Mouse (Mus musculus) left cerebral cortex, adult 11 months (tissue): ENCODE results near the gene Crocc2.

ENCODE experiments used
- DNase-seq: peaks from one replicate; pipeline ENCODE4 v3.0.0; 2022; ENCODE audit warnings: low spot score

Gene Crocc2

DNA sequence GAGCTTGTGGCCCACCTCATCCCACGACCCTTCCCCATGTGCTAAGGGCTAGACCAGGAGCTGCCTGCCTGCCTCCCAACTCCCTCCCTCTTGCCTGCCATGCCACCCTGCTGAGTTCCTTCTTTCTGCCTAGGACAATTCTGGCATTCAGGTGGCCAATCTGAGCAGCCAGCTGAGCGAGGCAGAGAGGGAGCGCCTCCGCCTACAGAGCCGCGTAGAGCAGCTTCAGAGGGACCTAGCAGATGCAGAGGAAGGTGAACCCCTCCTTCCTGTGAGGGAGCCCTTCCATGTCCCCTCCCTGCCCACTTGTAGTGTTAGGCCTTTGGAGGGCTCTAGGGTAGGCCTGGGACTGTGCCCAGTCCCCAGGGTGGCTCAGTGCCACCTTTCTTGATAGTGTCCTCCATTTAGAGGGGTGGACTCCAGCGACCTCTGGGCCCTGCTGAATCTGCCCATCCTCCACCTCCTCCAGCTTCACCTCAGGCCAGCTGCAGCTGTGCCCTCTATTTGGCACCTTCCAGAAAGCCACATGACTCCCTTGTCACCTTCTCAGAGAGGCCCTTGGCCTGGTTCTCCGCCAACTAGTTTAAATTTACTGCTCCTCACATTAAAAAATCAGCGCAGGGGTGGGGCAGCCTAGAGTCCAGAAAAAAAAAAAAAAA lies 48.4 kb downstream of the Crocc2 start:
- no peak for DNase-seq

DNA sequence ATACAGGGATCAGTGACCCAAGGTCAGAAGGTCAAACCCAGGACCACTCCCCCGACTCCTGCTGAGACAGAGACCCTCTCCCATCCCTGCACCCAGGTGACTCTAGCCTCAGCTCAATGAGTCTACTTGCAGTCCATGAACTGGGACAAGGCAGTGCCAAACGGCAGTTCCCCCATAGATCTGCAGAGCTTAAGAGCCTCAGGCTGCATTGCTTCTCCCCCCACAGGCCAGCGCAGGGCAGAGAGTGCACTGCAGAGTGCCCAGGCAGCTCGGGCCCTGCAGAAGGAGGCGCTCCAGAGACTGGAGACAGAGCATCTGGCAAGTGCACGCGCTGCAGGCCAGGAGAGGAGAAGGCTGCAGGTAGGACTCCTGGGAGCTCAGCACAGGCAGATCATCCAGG lies 49.0 kb downstream of the Crocc2 start:
- no peak for DNase-seq

DNA sequence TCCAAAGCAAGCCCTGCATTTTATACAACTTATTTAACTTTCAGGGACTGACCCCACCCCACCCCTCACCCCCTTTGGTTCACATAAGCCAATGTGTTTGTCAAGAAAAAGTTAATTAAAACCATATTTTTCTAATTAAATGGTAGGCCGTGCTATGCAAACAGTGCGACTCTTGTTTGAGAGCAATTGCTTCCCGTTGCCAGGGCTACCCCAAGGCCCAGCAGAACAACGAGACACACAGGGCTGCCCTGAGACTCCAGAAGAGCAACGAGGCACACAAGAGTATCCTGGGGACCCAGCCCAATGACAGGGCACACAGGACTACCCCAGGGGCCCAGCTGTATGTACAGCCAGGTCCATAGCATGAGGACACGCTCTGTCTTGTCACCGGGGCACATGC lies 52.3 kb downstream of the Crocc2 start:
- DNase-seq = no peak

DNA sequence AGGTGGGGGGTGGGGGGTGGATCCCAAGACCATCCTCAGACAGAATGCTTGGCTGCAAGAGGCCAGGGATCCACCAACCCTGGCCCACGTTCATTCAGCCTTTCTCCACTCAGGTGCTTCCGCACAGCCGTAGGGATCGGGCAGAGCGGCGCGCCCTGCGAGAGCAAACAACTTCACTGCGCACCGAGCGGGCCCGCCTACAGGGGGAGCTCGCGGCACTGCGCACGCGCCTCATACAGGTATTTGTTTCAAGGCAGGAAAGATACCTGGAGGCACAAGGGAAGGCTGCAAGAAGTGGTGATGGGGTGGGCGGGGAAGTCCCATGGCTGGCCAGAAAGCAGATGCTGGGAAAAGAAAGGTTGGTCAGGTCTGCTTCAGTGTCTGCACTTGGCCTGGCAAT lies 55.4 kb downstream of the Crocc2 start:
- no peak for DNase-seq

DNA sequence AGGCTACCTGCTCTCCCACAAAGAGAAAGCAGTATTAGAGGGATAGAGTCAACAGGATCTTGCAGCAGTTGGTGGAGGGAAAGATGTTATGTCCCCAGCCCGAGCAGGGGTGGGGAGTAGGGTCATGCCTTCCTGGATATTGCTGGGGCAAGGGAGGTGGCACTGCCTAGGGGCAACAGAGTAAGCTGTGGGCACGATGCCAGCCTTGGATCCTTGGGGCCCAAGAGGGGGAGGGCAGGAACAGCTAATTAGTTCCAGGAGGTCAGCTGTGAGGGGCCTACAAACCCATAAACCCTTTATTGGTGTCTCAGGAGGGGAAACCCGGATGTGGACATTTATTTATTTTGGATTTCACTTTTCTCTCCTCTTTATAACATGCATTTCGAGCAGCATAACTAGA lies 56.7 kb downstream of the Crocc2 start:
- no peak for DNase-seq

DNA sequence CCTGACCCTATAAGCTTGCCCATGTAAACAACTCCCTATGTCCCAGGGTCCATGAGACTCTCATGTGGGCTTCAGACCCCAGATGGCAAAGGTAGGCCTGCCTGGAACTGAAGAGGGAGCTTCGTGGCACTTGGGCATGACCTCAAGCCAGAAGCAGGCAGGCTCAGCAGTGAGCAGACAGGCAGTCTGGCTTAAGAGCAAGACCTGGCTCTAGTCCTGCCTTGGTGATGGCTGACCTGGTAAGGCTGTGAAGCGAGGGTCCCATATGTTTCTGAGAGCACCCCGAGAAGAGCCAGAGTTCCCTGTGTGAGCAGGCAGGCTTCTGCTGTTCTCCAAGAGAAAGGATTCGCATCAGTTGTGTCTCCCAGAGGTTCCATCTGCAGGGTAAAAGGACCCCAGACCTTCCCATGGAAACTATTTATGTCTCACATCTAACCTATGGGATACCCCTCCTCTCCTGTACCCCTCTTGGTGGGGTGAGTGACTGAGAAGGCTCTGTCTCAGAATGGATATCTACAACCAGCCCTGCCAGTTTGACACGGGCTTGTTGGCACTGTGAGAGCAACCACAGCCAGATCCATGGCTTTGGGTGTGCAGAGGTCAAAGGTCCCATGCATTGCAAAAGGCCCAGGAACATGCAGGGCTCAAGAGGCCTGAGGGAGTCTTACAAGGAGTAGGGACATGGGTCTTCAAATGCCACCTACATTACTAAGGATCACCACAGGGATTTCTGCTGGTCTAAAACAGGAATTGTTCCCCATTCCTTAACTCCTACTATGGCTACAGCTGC lies 57.4 kb downstream of the Crocc2 start:
- no peak for DNase-seq

DNA sequence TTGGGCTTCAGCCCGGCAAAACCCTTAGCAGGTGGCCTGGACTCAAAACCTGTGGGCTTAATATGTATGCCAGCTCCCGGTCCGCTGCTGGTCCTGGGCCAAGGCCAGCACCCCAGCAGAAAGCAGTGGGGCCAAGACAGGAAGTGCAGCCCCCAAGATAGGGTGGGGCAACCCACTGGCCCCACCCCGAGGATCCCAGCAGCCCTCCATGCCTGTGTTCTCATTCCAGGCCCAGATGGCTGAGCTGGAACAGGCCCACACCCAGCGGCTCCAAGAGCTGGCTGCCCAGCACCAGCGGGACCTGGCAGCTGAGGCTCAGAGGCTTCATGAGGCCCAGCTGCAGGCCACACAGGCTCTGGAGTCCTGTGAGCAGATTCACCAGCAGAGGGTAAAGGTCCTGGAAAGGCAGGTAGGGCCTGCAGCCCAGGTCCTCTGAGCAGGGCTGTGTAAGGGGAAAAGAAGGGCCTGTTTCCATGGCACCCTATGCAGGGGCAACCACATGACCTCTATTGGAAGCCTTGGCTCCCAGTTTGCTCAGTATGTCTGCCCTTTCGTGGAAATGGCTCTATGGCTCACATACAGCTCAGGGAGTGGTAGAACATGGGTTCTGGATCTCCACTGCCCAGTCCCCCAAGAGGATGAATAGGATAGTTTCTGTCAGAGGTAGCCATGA lies 58.9 kb downstream of the Crocc2 start:
- no peak for DNase-seq

DNA sequence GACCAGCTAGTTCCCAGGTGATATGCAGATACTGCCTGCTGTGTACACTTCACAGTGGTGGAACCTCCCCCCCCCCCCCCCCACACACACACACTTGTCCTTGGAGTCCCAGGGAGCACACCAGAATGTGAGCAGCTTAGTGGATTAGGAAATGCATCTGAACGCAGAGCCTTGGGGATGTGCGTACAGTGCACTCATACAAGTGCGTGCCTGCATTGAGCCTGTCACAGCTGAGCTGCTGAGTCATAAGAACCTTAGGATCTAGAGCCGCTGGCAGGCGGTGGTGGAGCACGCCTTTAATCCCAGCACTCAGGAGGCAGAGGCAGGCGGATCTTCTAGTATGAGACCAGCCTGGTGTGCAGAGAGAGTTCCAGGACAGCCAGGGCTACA lies 59.4 kb downstream of the Crocc2 start:
- DNase-seq = no peak

DNA sequence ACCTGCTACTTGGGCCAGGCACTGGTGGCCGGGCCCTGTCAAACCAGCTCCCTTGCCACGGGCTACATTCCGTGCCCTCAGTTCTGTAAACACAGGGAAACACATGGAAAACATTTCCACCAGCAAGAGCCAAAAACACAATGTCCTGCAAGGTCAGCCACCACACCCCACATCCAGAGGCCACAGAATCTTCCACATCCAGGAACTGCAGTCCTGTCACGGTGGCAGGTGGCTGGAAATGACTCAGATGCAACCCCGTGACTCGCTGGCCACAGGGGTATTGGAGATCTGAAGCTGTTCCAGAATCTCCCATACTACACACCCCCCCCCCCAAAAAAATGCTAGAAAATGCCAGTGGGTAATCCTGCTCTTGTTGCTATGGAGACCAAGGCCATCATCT lies 60.7 kb downstream of the Crocc2 start:
- DNase-seq = no peak

DNA sequence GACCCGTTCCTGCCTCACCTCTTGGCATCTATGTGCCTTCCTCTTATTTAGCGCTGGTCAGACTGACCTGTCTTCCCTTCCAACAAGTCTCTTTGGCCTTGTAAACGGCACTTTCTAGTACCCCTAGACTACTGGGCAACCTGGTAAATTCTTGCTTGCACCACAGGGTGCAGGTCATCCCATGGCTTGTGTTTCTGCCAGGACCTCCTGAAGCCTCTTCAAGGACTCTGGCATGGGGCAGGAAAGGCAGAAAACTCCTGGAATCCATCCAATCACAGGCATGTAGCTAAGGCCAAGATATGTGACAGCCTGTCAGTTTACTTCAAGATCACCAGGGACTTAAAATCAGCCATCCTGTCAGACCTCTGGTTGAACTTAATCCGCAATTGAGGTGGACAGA lies 61.1 kb downstream of the Crocc2 start:
- no peak for DNase-seq

DNA sequence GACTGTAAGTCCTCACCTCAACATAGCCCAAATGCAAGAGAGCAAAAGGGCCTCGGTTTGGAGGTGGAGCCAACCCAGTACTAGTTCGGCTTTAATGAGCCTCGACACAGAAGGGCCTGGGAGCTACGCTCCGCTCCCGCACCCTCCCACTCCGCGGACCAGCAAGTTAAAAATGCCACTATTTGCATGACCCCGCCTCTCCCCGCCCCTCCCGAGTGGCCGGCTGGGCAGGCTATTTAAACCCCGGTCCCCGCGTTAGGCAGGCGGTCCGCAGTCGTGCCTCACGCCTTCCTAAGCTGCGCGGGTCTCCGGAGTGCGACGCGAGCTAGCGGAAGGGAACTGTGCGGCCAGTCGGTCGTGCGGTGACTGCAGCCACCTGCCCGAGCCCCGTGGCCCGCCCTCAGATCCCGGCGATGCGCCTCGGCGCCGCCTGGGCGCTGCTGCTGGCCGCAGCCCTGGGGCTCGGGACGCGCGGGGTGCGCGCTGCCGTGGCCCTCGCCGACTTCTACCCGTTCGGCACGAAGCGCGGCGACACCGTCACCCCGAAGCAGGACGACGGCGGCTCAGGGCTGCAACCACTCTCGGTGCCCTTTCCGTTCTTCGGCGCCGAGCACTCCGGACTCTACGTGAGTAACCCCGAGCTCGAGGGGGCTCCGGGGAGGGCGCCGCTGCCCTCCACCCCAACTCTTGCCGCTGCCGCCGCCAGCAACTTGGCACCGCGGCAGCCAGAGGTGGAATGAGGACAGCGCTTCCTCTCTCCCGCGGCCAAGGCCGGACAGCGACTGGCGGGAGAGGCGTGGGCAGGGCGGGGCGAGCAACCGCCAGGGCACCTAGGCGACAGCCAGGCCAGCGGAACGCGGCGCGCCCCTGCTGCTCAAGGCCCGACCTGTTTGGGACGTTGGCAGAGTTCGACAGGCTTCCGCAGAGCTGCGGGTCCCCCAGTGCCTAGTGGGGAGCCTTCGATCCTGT lies 67.3 kb downstream of the Crocc2 start, which contains the start of gene Sned1:
Gene Sned1, plus strand, starts transcription at position 266 of the 969 bp plus-strand sequence.
- DNase-seq = peak; percentile 44

DNA sequence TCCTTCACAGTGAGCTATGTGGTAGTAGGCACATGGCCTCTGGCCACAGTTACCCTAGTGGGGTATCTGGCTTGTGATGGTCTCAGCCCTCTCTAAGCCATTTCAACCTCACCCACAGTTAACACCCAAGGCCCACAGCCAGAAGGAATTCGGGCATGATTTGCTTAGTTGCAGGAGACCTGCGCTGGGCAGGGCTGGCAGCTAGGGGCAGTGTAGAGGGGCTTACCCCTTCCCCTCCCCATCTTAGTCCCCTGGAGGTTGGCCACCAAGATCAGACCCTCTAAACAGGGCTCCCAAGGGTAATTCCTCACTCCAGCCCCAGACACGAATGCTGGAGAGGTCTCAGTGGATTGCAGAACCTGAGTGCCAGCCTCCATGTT lies 68.0 kb downstream of the Crocc2 start:
- DNase-seq = no peak

DNA sequence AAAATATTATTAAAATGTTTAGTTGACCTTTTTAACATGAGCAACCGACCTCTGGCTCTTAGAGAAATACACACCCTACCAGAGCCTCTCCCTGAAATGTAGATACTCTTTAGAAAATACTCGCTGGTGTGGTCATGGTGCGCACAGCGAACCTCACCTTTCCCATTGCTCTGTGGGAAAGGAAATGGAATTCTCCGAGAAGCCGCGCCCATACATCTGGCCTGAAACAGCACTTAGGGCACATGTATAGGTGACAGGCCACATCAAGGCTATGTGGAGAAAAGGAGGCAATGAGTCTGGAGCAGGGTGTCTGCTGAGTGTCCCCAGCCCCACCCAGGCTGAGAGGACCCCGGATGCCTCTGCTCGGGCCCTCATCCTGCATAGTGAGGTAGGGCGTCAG lies 69.2 kb downstream of the Crocc2 start:
- no peak for DNase-seq

DNA sequence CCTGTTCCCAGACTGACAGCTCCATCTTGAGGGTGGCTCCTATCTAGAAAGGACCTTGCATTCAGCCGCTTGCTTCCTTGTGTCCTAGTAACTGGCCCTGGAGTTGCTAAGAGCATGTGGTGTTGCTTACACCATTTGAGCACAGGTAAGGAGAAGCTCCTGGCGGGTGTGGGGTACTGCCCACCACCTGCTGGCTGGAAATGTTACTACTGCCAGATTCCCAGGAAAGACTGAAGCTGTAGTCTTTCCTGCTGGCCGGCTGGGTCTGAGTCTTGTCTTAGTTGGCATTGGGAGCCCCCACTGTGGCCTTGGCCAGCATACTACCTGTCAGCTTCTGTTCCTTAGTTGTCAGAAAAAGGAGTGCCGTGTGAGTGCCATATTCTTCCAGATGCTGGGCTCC lies 69.7 kb downstream of the Crocc2 start:
- no peak for DNase-seq

DNA sequence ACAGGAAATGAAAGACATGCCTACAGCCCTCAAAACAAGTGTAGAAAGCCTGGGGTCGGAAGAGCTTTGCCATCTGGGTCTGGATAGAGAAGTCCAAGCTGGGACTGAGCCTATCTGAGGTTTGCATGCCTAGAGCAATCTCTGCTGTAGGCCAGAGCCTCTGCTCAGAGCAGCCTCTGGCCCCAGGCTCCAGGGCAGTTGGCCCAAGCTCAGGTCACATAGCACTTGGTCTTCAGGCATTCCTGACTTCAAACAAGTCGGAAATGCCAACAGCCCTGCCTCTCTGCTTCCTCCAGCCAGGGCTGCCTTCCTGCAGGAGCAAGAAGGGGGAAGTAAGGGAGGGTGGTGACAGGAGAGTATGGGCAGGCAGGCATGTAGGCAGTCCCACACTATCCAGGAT lies 77.4 kb downstream of the Crocc2 start:
- DNase-seq = no peak

DNA sequence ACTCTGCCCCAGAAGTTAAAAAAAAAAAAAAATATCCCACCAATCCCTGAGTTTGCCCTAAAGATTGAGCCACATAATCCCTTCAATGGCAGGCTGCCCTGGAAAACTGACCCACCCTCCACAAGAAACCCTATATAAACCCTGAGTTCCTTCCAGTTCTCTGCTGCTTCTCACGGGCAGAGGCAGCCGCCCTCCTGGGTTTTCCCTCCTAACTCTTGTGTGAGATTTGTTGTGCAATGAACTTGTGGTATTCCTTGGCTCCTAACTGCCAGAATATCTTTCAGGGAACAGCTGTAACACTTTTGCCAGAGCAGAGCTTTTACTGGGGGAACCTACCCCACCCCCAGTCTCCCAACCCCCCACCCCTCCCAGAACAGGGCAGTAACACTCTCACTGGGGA lies 84.1 kb downstream of the Crocc2 start:
- no peak for DNase-seq

DNA sequence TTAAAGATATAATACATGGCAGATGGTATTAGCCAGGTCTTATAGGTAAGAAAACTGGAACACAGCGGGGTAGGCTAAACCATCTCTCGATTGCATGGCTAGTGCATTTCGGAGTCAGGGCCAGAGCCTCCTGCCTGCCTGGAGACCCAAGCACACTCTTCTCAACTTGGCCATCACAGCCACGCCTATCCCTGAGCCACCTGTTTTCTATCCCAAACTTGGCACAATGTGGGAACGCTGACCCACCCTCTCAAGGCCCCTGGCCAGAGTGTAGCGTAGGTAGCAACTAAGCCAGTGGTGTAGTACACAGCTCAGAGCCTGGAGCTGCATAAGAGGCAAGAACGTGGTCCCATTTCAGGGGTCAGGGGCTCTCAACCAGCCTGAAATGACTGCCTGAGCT lies 87.2 kb downstream of the Crocc2 start:
- no peak for DNase-seq

DNA sequence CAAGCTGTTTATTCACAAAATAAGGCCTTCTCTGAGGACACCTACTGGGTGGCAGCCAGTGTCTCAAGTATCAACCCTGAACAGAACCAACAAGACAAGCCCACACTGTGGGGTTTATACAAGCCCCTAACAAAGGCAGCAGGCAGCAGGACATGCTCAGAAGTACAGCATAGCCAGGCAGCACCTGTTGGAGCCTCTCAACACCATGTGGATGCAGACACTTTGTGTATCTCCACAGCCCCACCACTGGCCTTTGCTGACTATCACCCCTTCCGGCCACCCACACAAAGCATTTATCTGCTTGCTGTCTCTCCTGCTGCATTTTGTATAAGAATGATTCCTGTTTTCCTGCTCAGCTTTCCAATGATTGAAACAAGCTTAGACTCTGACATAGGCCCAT lies 89.0 kb downstream of the Crocc2 start:
- DNase-seq = no peak

DNA sequence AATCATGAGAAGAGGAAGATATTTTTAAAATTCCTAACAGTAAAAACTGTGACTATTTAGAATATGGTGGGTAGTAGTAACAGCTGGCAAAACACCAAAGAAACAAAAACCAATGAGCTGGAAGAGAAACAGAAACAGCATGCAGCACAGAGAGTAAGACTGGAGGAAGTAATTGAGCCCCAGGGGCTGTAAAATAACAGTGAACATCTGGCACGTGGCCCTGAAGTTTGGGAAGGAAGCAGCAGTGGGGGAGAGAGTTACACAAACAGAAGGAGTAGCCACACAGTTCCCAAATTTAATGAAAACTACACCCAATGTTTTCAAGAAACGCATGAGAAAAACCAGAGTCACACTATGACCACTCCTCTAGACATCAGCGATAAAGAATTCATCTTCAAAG lies 98.7 kb downstream of the Crocc2 start:
- DNase-seq = no peak

DNA sequence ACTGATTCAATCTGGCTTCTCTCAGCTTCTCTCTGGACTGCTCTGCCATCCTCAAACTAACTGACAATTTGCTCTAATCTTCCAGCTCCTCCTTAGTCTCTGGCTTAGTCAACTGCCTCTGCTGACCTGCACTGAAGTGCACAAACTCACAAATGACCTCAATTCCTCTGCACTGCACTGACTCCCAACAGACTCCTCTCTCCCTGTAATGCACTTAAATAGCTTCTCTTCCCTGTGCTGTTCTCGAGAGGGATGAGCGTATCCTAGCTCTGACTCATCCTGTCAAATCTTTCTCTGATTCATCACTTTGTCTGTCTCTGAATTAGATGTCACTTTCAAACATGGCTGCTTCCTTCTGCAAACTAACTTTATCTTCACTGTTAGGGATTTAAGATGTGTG lies 99.7 kb downstream of the Crocc2 start:
- no peak for DNase-seq

DNA sequence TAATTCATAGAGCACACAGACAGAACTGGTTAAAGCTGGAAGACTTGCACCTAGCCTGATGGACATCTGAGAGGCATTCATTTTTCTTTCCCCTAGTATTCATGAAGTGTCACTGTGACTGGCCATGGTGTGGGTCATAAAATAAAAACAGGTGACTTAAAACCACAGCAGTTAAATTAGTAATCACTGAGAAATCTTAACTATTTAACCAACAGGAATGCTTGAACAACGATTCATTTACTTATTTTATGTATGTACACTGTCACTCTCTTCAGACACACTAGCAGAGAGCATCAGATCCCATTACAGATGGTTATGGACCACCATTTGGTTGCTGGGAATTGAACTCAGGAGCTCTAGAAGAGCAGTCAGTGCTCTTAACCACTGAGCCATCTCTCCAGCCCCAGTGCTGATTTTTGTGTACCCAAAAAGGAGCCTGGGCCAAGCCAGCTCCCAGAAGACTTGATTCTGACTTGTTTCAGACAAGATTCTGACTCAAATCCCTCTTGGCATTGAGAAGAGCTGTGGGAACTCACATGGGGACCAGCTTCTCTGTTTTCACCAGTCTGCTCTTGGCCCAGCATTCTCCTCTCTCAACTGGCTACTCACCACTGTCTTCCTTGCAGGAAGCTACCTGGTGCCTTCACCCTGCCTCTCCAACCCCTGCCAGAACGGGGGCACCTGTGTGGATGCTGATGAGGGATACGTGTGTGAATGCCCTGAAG lies 102.2 kb downstream of the Crocc2 start:
- no peak for DNase-seq

DNA sequence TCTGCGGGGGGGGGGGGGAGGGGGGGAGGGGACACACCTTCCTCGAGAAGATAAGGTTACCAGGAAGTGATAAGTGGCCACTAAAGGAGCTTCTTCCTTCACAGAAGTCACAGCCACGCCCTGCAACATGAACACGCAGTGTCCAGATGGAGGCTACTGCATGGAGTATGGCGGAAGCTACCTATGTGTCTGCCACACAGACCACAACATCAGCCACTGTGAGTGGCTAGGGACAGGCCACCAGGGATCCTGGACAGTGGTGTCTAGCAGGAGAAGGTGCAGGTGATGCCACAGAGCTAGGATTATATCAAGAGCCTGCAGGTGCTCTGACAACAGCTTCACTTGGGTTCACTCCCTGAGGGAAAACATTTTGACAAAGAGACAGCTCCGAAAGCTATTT lies 103.2 kb downstream of the Crocc2 start:
- no peak for DNase-seq
